In the genomic region with DNA sequence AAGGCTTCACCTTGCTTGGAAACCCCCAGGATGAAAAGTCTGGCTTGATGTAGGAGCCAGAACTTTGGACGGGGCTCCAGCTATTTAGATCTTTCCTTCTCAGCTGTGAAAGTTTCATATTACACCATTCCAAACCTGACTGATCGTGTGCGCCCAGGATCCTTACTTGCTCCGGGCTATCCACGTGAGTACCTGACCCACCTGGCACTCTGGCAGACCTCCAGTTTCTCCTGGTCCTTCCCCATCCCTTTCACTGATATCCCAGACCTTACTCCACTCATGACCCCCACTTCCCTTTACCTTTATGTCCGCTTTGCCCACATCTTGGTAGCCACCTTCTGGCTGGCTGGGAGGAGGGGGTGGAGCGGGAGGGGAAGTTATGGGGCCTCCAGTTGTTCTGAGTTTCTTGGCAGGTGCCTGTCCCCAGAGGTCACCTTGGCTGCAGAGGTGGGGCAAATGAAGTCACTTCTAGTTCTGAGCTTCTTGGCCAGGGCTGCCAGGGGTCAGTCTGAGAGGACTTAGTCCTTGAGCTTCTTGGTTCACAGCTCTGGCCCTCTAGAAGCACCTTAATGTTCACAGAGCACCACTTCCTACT, we compare ENCODE assay signal across 22 mouse cellular contexts. TPM values are rescaled to one million over a fixed set of nuclear protein-coding genes. Genes with fewer than 3 reads are reported as not detected.
DNase-seq lines count a peak whose midpoint lies in the region; ATAC-seq lines count a peak whose summit lies in the region.
"Had no signal": no experiment of that assay in that cellular context is flagged by ENCODE, and none has a peak within 500 bp of the region (broad histone marks: within the 10 kb centered on the region; RNA-seq: fewer than 3 reads in every experiment).

No protein-coding gene starts in this region.

- H3K9ac ChIP-seq in midbrain, embryonic 11.5 days (ENCODE audit: low read length): no peak overlapping the region
- no peak overlapping the region for H3K9ac ChIP-seq in midbrain, embryonic 14.5 days (replicated peaks; ENCODE audit: low read length)
- H3K9ac ChIP-seq: forebrain, embryonic 15.5 days; liver, embryonic 13.5 days; lung, embryonic 15.5 days; midbrain, embryonic 15.5 days; stomach, embryonic 15.5 days had no signal

- H3K4me1 ChIP-seq in midbrain, embryonic 11.5 days (ENCODE audit: control insufficient read depth, insufficient read depth, low read length): no peaks in the 10 kb centered on the region
- no peaks in the 10 kb centered on the region for H3K4me1 ChIP-seq in midbrain, embryonic 14.5 days (ENCODE audit: control insufficient read depth, insufficient read depth, low read length)
- H3K4me1 ChIP-seq: forebrain, embryonic 15.5 days; midbrain, embryonic 15.5 days; stomach, embryonic 15.5 days had no signal

- no peak overlapping the region for H3K4me2 ChIP-seq in midbrain, embryonic 11.5 days
- H3K4me2 ChIP-seq in midbrain, embryonic 14.5 days (ENCODE audit: low read length): no peak overlapping the region
- H3K4me2 ChIP-seq: forebrain, embryonic 15.5 days; liver, embryonic 13.5 days; lung, embryonic 15.5 days; midbrain, embryonic 15.5 days; stomach, embryonic 15.5 days had no signal

- no peaks in the 10 kb centered on the region for H3K27me3 ChIP-seq in midbrain, embryonic 11.5 days (ENCODE audit: control insufficient read depth, insufficient read depth, low read length)
- no peaks in the 10 kb centered on the region for H3K27me3 ChIP-seq in midbrain, embryonic 14.5 days (ENCODE audit: control insufficient read depth, insufficient read depth, low read length)
- H3K27me3 ChIP-seq: CH12.LX; forebrain, embryonic 15.5 days; liver, embryonic 13.5 days; lung, embryonic 15.5 days; midbrain, embryonic 15.5 days; stomach, embryonic 15.5 days had no signal

- no peak for ATAC-seq in midbrain, embryonic 11.5 days (ENCODE audit: low FRiP score)
- no peak for ATAC-seq in midbrain, embryonic 14.5 days (ENCODE audit: low FRiP score, low TSS enrichment)
- ATAC-seq in granulocyte monocyte progenitor cell, adult 5-6 weeks (replicated peaks; ENCODE audit: poor library complexity, severe bottlenecking): no peak
- ATAC-seq: forebrain, embryonic 15.5 days; midbrain, embryonic 15.5 days had no signal

- H3K4me3 ChIP-seq in midbrain, embryonic 11.5 days (ENCODE audit: low read depth, low read length): no peak overlapping the region
- no peak overlapping the region for H3K4me3 ChIP-seq in midbrain, embryonic 14.5 days (replicated peaks; ENCODE audit: low read depth, low read length)
- H3K4me3 ChIP-seq: forebrain, embryonic 15.5 days; layer of hippocampus, adult 2 months; liver, embryonic 13.5 days; lung, embryonic 15.5 days; midbrain, embryonic 15.5 days; stomach, embryonic 15.5 days had no signal

- DNase-seq in cerebellum, adult 9-10 months: peak; percentile 26
- DNase-seq in cerebellum, adult 8-10 months: no peak
- DNase-seq in midbrain, embryonic 11.5 days (ENCODE audit: low spot score, missing footprints): peak; percentile 17
- DNase-seq in midbrain, embryonic 14.5 days: no peak
- peak; percentile 84 to 92 for DNase-seq in kidney, postnatal 25 days
- no peak for DNase-seq in heart, adult 9 months (ENCODE audit: low spot score in 2 of 2)
- DNase-seq: adrenal gland, adult 8-10 months; heart, adult 18-20 months; liver, embryonic 13.5 days; right cerebral cortex, adult 18-20 months had no signal

- no peaks in the 10 kb centered on the region for H3K9me3 ChIP-seq in midbrain, embryonic 11.5 days (ENCODE audit: control insufficient read depth, low read length)
- no peaks in the 10 kb centered on the region for H3K9me3 ChIP-seq in midbrain, embryonic 14.5 days (ENCODE audit: control insufficient read depth, low read length)
- H3K9me3 ChIP-seq: forebrain, embryonic 15.5 days; liver, embryonic 13.5 days; lung, embryonic 15.5 days; midbrain, embryonic 15.5 days; stomach, embryonic 15.5 days had no signal

- H3K27ac ChIP-seq in midbrain, embryonic 11.5 days (ENCODE audit: low read depth, low read length): no peak overlapping the region
- H3K27ac ChIP-seq in midbrain, embryonic 14.5 days (replicated peaks; ENCODE audit: low read depth, low read length): no peak overlapping the region
- H3K27ac ChIP-seq: forebrain, embryonic 15.5 days; layer of hippocampus, adult 2 months; liver, embryonic 13.5 days; lung, embryonic 15.5 days; midbrain, embryonic 15.5 days; stomach, embryonic 15.5 days had no signal

- 80% methylated on average over 7 of the region's 7 CpGs for WGBS in midbrain, embryonic 11.5 days
- 80% methylated on average over 7 of the region's 7 CpGs for WGBS in midbrain, embryonic 14.5 days

- no peaks in the 10 kb centered on the region for H3K36me3 ChIP-seq in midbrain, embryonic 11.5 days (ENCODE audit: control insufficient read depth, insufficient read depth, low read length)
- H3K36me3 ChIP-seq in midbrain, embryonic 14.5 days (ENCODE audit: control insufficient read depth, insufficient read depth, low read length): peaks cover 11% of the 10 kb centered on the region
- H3K36me3 ChIP-seq: midbrain, embryonic 15.5 days had no signal

RNA-seq across cellular contexts. Expression of gene Ubald1, which starts 13.9 kb away (rescaled TPM):
- 22.1 and 22.2 TPM in 2 replicates for polyA plus RNA-seq in midbrain, embryonic 11.5 days (2014; fragmentation: Nextera tagmentation; extraction: Ambion mirVana)
- polyA plus RNA-seq in midbrain, embryonic 14.5 days (2014; fragmentation: Nextera tagmentation; extraction: Ambion mirVana): 49.4 and 53.2 TPM in 2 replicates
- total RNA-seq in granulocyte monocyte progenitor cell, adult 5-6 weeks (2014; fragmentation: Nextera tagmentation): 37.0 and 39.8 TPM in 2 replicates
- 11.4 and 14.1 TPM in 2 replicates for total RNA-seq in granulocyte monocyte progenitor cell, adult 5-6 weeks (2017)

RNA-seq across cellular contexts. Expression of gene Mgrn1, which starts 19.9 kb away (rescaled TPM):
- polyA plus RNA-seq in midbrain, embryonic 11.5 days (2014; fragmentation: Nextera tagmentation; extraction: Ambion mirVana): 63.8 and 66.9 TPM in 2 replicates
- polyA plus RNA-seq in midbrain, embryonic 14.5 days (2014; fragmentation: Nextera tagmentation; extraction: Ambion mirVana): 117 and 123 TPM in 2 replicates
- 28.3 and 33.5 TPM in 2 replicates for total RNA-seq in granulocyte monocyte progenitor cell, adult 5-6 weeks (2014; fragmentation: Nextera tagmentation)
- 16.6 and 21.6 TPM in 2 replicates for total RNA-seq in granulocyte monocyte progenitor cell, adult 5-6 weeks (2017)

RNA-seq across cellular contexts. Expression of gene 4930562C15Rik, which starts 31.0 kb away (rescaled TPM):
- 0.29 TPM in 1 of 2 replicates, not detected in the other for polyA plus RNA-seq in midbrain, embryonic 11.5 days (2014; fragmentation: Nextera tagmentation; extraction: Ambion mirVana)
- polyA plus RNA-seq in midbrain, embryonic 14.5 days (2014; fragmentation: Nextera tagmentation; extraction: Ambion mirVana): 0.42 and 0.61 TPM in 2 replicates
- not detected in 2 replicates for total RNA-seq in granulocyte monocyte progenitor cell, adult 5-6 weeks (2014; fragmentation: Nextera tagmentation)
- 0.65 TPM in 1 of 2 replicates, not detected in the other for total RNA-seq in granulocyte monocyte progenitor cell, adult 5-6 weeks (2017)
- total RNA-seq: gastrocnemius, adult 18-20 months; layer of hippocampus, adult 2 months; left cerebral cortex, adult 18-20 months; megakaryocyte progenitor cell, adult 5-6 weeks had no signal
- polyA plus RNA-seq: brain, embryonic 14.5 days; liver, embryonic 13.5 days; spleen, adult 2 months had no signal

Comparison
In these comparisons a context has a peak if more than half of its experiments do, and no peak if none do; other contexts are left out.
1. DNase-seq: peak in cerebellum, adult 9-10 months (single experiment), midbrain, embryonic 11.5 days (single experiment) and kidney, postnatal 25 days (2 of 2); none in cerebellum, adult 8-10 months (single experiment), midbrain, embryonic 14.5 days (single experiment) and heart, adult 9 months (0 of 2).